Mouse (Mus musculus) MEL (cell line): ENCODE data around the gene Pigb. TPM values are rescaled to one million over a fixed set of nuclear protein-coding genes. Genes with fewer than 3 reads are reported as not detected.
A peak's percentile ranks its signal among the peaks of the same experiment; 100 is the strongest.

Experiments
- DNase-seq: peaks from one replicate; pipeline ENCODE4 v3.0.0; 2011; ENCODE audit warnings: low read depth, low spot score
- H3K27ac ChIP-seq: 2 replicates; pipeline ENCODE4 v1.5.1; 2012; ENCODE audit warnings: low read depth, mild to moderate bottlenecking, control low read depth, low read length, moderate library complexity; ENCODE audit not compliant: control insufficient read depth
- H3K27me3 ChIP-seq, 2 experiments: fragments of 150-350 bp in 1 of 2; sonication (generic) in 1 of 2; 2 replicates each; pipeline ENCODE4 v1.6.1; 2012; ENCODE audit warnings: low read length in 2 of 2, mild to moderate bottlenecking in 2 of 2, improper control_type of control experiment in 1 of 2, moderate library complexity in 1 of 2; ENCODE audit not compliant: insufficient read depth in 2 of 2, control insufficient read depth in 1 of 2
- H3K36me3 ChIP-seq, 2 experiments: 2 replicates each; pipeline ENCODE4 v1.6.1; 2012 to 2014; ENCODE audit warnings: low read length in 2 of 2, improper control_type of control experiment in 1 of 2, inconsistent platforms in 1 of 2, mild to moderate bottlenecking in 1 of 2; ENCODE audit not compliant: insufficient read depth in 2 of 2, control insufficient read depth in 1 of 2
- H3K4me1 ChIP-seq, 2 experiments: fragments of 150-350 bp in 1 of 2; sonication (generic) in 1 of 2; 2 replicates each; pipeline ENCODE4 v1.6.1; 2012; ENCODE audit warnings: low read length in 2 of 2, improper control_type of control experiment in 1 of 2, mild to moderate bottlenecking in 1 of 2; ENCODE audit not compliant: insufficient read depth in 2 of 2, control insufficient read depth in 1 of 2
- H3K4me3 ChIP-seq, 2 experiments: fragments of 150-350 bp in 1 of 2; sonication (generic) in 1 of 2; 2 replicates each; pipeline ENCODE4 v1.5.1; 2012; ENCODE audit warnings: low read depth in 2 of 2, low read length in 2 of 2, mild to moderate bottlenecking in 2 of 2, moderate library complexity in 2 of 2, control low read depth in 1 of 2, improper control_type of control experiment in 1 of 2; ENCODE audit not compliant: control insufficient read depth in 1 of 2, insufficient read depth in 1 of 2
- H3K79me2 ChIP-seq: 2 replicates; pipeline ENCODE4 v1.6.1; 2012; ENCODE audit warnings: mild to moderate bottlenecking, low read length, moderate library complexity; ENCODE audit not compliant: control insufficient read depth, poor library complexity, insufficient read depth
- H3K9ac ChIP-seq: 2 replicates; pipeline ENCODE4 v1.6.1; 2012; ENCODE audit warnings: low read depth, mild to moderate bottlenecking, control low read depth, low read length, moderate library complexity; ENCODE audit not compliant: control insufficient read depth, poor library complexity, severe bottlenecking
- H3K9me3 ChIP-seq: fragments of 150-350 bp; sonication (generic); replicated peaks from 2 replicates; pipeline ENCODE4 v1.6.1; 2012; ENCODE audit warnings: mild to moderate bottlenecking, low read length, improper control_type of control experiment, moderate library complexity; ENCODE audit not compliant: insufficient read depth
- BHLHE40 ChIP-seq: IDR thresholded peaks from 2 replicates; pipeline ENCODE4 v1.6.1; 2012; ENCODE audit warnings: low read depth, mild to moderate bottlenecking, inconsistent platforms, low read length, improper control_type of control experiment, borderline replicate concordance
- CHD1 ChIP-seq: IDR thresholded peaks from 2 replicates; pipeline ENCODE4 v1.6.1; 2012; ENCODE audit warnings: low read depth, mild to moderate bottlenecking, inconsistent platforms, low read length, improper control_type of control experiment
- CTCF ChIP-seq, 3 experiments: IDR thresholded peaks in 2 of 3; conservative IDR thresholded peaks in 1 of 3; 2 replicates each; pipeline ENCODE4 v1.5.1; 2011 to 2012; ENCODE audit warnings: low read length in 3 of 3, low read depth in 2 of 3, mild to moderate bottlenecking in 2 of 3, improper control_type of control experiment in 1 of 3, inconsistent platforms in 1 of 3, mixed read lengths in 1 of 3, moderate library complexity in 1 of 3; ENCODE audit not compliant: control insufficient read depth in 1 of 3, insufficient read depth in 1 of 3, poor library complexity in 1 of 3, severe bottlenecking in 1 of 3
- E2F4 ChIP-seq: IDR thresholded peaks from 2 replicates; pipeline ENCODE4 v1.6.1; 2011; ENCODE audit warnings: low read depth, low read length, improper control_type of control experiment, borderline replicate concordance
- EP300 ChIP-seq, 2 experiments: IDR thresholded peaks; 2 replicates each; pipeline ENCODE4 v1.6.1; 2011; ENCODE audit warnings: improper control_type of control experiment in 2 of 2, low read length in 2 of 2, low read depth in 1 of 2, mild to moderate bottlenecking in 1 of 2
- GABPA ChIP-seq: IDR thresholded peaks from 2 replicates; pipeline ENCODE4 v1.6.1; 2012; ENCODE audit warnings: low read depth, mild to moderate bottlenecking, inconsistent platforms, low read length, improper control_type of control experiment, moderate library complexity
- GATA1 ChIP-seq: IDR thresholded peaks from 2 replicates; pipeline ENCODE4 v1.6.1; 2011; ENCODE audit warnings: low read depth, low read length, improper control_type of control experiment
- HCFC1 ChIP-seq: IDR thresholded peaks from 2 replicates; pipeline ENCODE4 v1.6.1; 2012; ENCODE audit warnings: low read depth, mild to moderate bottlenecking, inconsistent platforms, low read length, improper control_type of control experiment, moderate library complexity
- JUND ChIP-seq: IDR thresholded peaks from 2 replicates; pipeline ENCODE4 v1.6.1; 2011; ENCODE audit warnings: low read depth, mild to moderate bottlenecking, improper control_type of control experiment, low read length
- KAT2A ChIP-seq: conservative IDR thresholded peaks from 2 replicates; pipeline ENCODE4 v1.6.1; 2012; ENCODE audit warnings: low read depth, low read length, improper control_type of control experiment, inconsistent platforms
- MAZ ChIP-seq: IDR thresholded peaks from 2 replicates; pipeline ENCODE4 v1.6.1; 2012; ENCODE audit warnings: low read depth, mild to moderate bottlenecking, inconsistent platforms, low read length, improper control_type of control experiment
- MXI1 ChIP-seq: IDR thresholded peaks from 2 replicates; pipeline ENCODE4 v1.6.1; 2011; ENCODE audit warnings: mild to moderate bottlenecking, low read depth, low read length, improper control_type of control experiment
- MYB ChIP-seq: IDR thresholded peaks from 2 replicates; pipeline ENCODE4 v1.6.1; 2011; ENCODE audit warnings: mild to moderate bottlenecking, low read depth, low read length, improper control_type of control experiment
- NELFE ChIP-seq: IDR thresholded peaks from 2 replicates; pipeline ENCODE4 v1.6.1; 2011; ENCODE audit warnings: low read depth, low read length, improper control_type of control experiment
- POLR2AphosphoS2 ChIP-seq: IDR thresholded peaks from 2 replicates; pipeline ENCODE4 v1.6.1; 2011; ENCODE audit warnings: low read length, improper control_type of control experiment
- POLR2AphosphoS5 ChIP-seq: IDR thresholded peaks from 2 replicates; pipeline ENCODE4 v1.6.1; 2012; ENCODE audit warnings: low read depth, borderline replicate concordance, mild to moderate bottlenecking, inconsistent platforms, low read length, moderate library complexity, mixed read lengths
- RCOR1 ChIP-seq: IDR thresholded peaks from 2 replicates; pipeline ENCODE4 v1.6.1; 2012; ENCODE audit warnings: low read depth, mild to moderate bottlenecking, inconsistent platforms, low read length, improper control_type of control experiment
- SIN3A ChIP-seq: IDR thresholded peaks from 2 replicates; pipeline ENCODE4 v1.6.1; 2012; ENCODE audit warnings: low read length, improper control_type of control experiment, inconsistent platforms
- SMC3 ChIP-seq: IDR thresholded peaks from 2 replicates; pipeline ENCODE4 v1.6.1; 2011; ENCODE audit warnings: low read depth, low read length, improper control_type of control experiment
- TAL1 ChIP-seq: IDR thresholded peaks from 2 replicates; pipeline ENCODE4 v1.6.1; 2012; ENCODE audit warnings: mild to moderate bottlenecking, inconsistent platforms, low read length, moderate library complexity, mixed read lengths
- TBP ChIP-seq: IDR thresholded peaks from 2 replicates; pipeline ENCODE4 v1.8.0; 2011; ENCODE audit warnings: low read depth, low read length, improper control_type of control experiment
- UBTF ChIP-seq: IDR thresholded peaks from 2 replicates; pipeline ENCODE4 v1.6.1; 2012; ENCODE audit warnings: low read depth, mild to moderate bottlenecking, inconsistent platforms, low read length, improper control_type of control experiment, moderate library complexity, borderline replicate concordance; ENCODE audit not compliant: insufficient read depth
- USF1 ChIP-seq: IDR thresholded peaks from 2 replicates; pipeline ENCODE4 v1.6.1; 2014; ENCODE audit warnings: low read depth, mild to moderate bottlenecking, inconsistent platforms, low read length, improper control_type of control experiment, moderate library complexity
- USF2 ChIP-seq, 2 experiments: IDR thresholded peaks; 2 replicates each; pipeline ENCODE4 v1.6.1; 2011 to 2012; ENCODE audit warnings: improper control_type of control experiment in 2 of 2, low read length in 2 of 2, borderline replicate concordance in 1 of 2, inconsistent platforms in 1 of 2, low read depth in 1 of 2, mild to moderate bottlenecking in 1 of 2; ENCODE audit not compliant: insufficient read depth in 1 of 2
- ZMIZ1 ChIP-seq: IDR thresholded peaks from 2 replicates; pipeline ENCODE4 v1.6.1; 2012; ENCODE audit warnings: low read depth, mild to moderate bottlenecking, inconsistent platforms, low read length, improper control_type of control experiment, moderate library complexity
- ZNF384 ChIP-seq: IDR thresholded peaks from 2 replicates; pipeline ENCODE4 v1.6.1; 2012; ENCODE audit warnings: low read depth, mild to moderate bottlenecking, inconsistent platforms, low read length, improper control_type of control experiment
- polyA plus RNA-seq, 2 experiments: library from polyadenylated mRNA; stranded (reverse) in 1 of 2; unstranded in 1 of 2; fragments of >175 nt in 1 of 2; fragments of >200 nt in 1 of 2; gene quantifications; 2 replicates each; pipeline versions ENCODE4 v1.2.1 to v1.2.4; 2012; ENCODE audit warnings: low replicate concordance in 2 of 2, low read depth in 1 of 2; ENCODE audit not compliant: insufficient read length in 2 of 2, insufficient read depth in 1 of 2, missing spikeins in 1 of 2
- total RNA-seq: library from RNA; depleted of rRNA; stranded (reverse); fragments of 300-350 nt; gene quantifications from 2 replicates; pipeline ENCODE4 v1.2.3, GENCODE M21; 2012

Pigb gene
- total and polyA plus RNA-seq, 3 experiments, result 3.7 to 12.0 TPM; not detected in 1

GRCm38 (mm10) chr9:73014724-73015123 is 25.5 kb downstream of the Pigb start (continued):
- no peak for TF ChIP-seq USF2 (IDR thresholded peaks at IDR 0.05; ENCODE audit: borderline replicate concordance in 1 of 2, insufficient read depth in 1 of 2, low read depth in 1 of 2, low read length in 2 of 2)
- TF ChIP-seq, all 39 proteins: peak for 0

DNA sequence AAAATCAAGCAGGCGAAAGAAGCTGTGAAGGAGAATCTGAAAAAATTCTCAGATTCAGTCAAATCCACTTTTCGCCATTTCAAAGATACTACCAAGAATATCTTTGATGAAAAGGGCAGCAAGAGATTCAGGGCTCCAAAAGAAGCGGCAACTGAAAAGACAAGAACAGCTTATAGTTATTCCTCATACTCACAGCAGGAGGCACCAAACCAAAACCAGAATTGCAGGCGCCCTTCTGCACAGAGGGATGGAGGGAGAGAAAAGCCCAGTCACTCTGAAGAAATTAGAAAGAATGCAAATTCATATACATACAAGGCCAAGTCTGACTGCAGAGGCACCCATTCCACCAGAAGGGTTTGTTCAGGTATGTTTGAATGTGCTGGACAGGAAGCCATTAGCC is 27.5 kb downstream of the Pigb start:
- Histone ChIP-seq H3K27me3 (no peaks in the 10 kb centered on the region), H3K9me3 (no peaks in the 10 kb centered on the region), H3K4me3 (no peak overlapping the region), H3K79me2 (no peaks in the 10 kb centered on the region), H3K36me3 (no peaks in the 10 kb centered on the region; a peak in 2 of 4 replicates), H3K4me1 (no peaks in the 10 kb centered on the region; a peak in 1 of 4 replicates), H3K9ac (no peak overlapping the region), H3K27ac (no peak overlapping the region)
- peak; percentile 9 for DNase-seq
- TF ChIP-seq TAL1 (no peak), CTCF (IDR thresholded peaks at IDR 0.05 in 2 of 3, conservative IDR thresholded peaks at IDR 0.05 in 1 of 3; ENCODE audit: control insufficient read depth in 1 of 3, insufficient read depth in 1 of 3, low read depth in 2 of 3, low read length in 3 of 3, poor library complexity in 1 of 3, severe bottlenecking in 1 of 3) (peak in 1 of 3 experiments; percentile 27; a peak in 2 of 6 replicates), SIN3A (no peak), SMC3 (peak; percentile 35), CHD1 (no peak), KAT2A (no peak), GATA1 (no peak), TBP (no peak), NELFE (no peak), POLR2AphosphoS5 (no peak)

- Histone ChIP-seq H3K27me3 (no peaks in the 10 kb centered on the region), H3K9ac (no peak overlapping the region), H3K36me3 (no peaks in the 10 kb centered on the region; a peak in 1 of 4 replicates), H3K4me3 (no peak overlapping the region), H3K79me2 (no peaks in the 10 kb centered on the region), H3K27ac (no peak overlapping the region), H3K4me1 (no peaks in the 10 kb centered on the region; a peak in 1 of 4 replicates), H3K9me3 (no peaks in the 10 kb centered on the region)
- TF ChIP-seq E2F4, result no peak
- no peak for TF ChIP-seq MAZ
- TF ChIP-seq MYB, result no peak
- no peak for TF ChIP-seq POLR2AphosphoS2
- TF ChIP-seq EP300 (IDR thresholded peaks at IDR 0.05; ENCODE audit: low read depth in 1 of 2, low read length in 2 of 2), result no peak
- no peak for TF ChIP-seq USF1
- no peak for TF ChIP-seq GABPA
- TF ChIP-seq TAL1, result no peak
- no peak for TF ChIP-seq JUND
- no peak for TF ChIP-seq HCFC1
- TF ChIP-seq SMC3, result no peak
- TF ChIP-seq POLR2AphosphoS5, result no peak
- TF ChIP-seq ZMIZ1, result no peak
- TF ChIP-seq ZNF384, result no peak
- TF ChIP-seq UBTF, result no peak
- no peak for TF ChIP-seq RCOR1
- no peak for TF ChIP-seq BHLHE40
- TF ChIP-seq MXI1, result no peak
- DNase-seq, result peak; percentile 17
These were observed 31.8 kb downstream of the Pigb start for GRCm38 (mm10) chr9:73008384-73008783.
